Mouse (Mus musculus): ENCODE data around the gene Gm43518.

- TF ChIP-seq CTCF (IDR thresholded peaks at IDR 0.05; ENCODE audit: extremely low read depth, insufficient read depth, insufficient read length, insufficient replicate concordance) (no peak), POLR2A (IDR thresholded peaks at IDR 0.05; ENCODE audit: low read depth, low read length) (no peak)
Observed at GRCm38 (mm10) chr5:123985434-123985833, 58.2 kb downstream of the Gm43518 start.

All from spleen, adult 2 months (tissue).